Mouse (Mus musculus) forebrain, embryonic 13.5 days (tissue): Measurements from ENCODE around the gene Map3k3. TPM values are rescaled to one million over a fixed set of nuclear protein-coding genes. Genes with fewer than 3 reads are reported as not detected.
A peak's percentile ranks its signal among the peaks of the same experiment; 100 is the strongest.

ENCODE experiments used
- ATAC-seq: fragments of 200-750 bp; cut with Nextera tagmentation; 2 replicates; pipeline ENCODE4 v1.8.0; 2017
- H3K27ac ChIP-seq: fragments of 300-500 bp; sonication (generic); 2 replicates; pipeline ENCODE4 v1.5.1; 2015; ENCODE audit warnings: inconsistent platforms, mild to moderate bottlenecking, moderate library complexity
- H3K27me3 ChIP-seq: fragments of 300-500 bp; sonication (generic); 2 replicates; pipeline ENCODE4 v1.6.1; 2015; ENCODE audit warnings: mild to moderate bottlenecking, inconsistent platforms
- H3K36me3 ChIP-seq: fragments of 300-500 bp; sonication (generic); 2 replicates; pipeline ENCODE4 v1.6.1; 2015; ENCODE audit warnings: mild to moderate bottlenecking, inconsistent platforms; ENCODE audit not compliant: poor library complexity, severe bottlenecking
- H3K4me1 ChIP-seq: fragments of 300-500 bp; sonication (generic); 2 replicates; pipeline ENCODE4 v1.6.1; 2015; ENCODE audit warnings: inconsistent platforms
- H3K4me2 ChIP-seq: fragments of 300-500 bp; sonication (generic); 2 replicates; pipeline ENCODE4 v1.6.1; 2015; ENCODE audit warnings: inconsistent platforms, mild to moderate bottlenecking, moderate library complexity
- H3K4me3 ChIP-seq: fragments of 300-500 bp; sonication (generic); 2 replicates; pipeline ENCODE4 v1.5.1; 2015; ENCODE audit warnings: mild to moderate bottlenecking, inconsistent platforms
- H3K9ac ChIP-seq: fragments of 300-500 bp; sonication (generic); 2 replicates; pipeline ENCODE4 v1.6.1; 2015; ENCODE audit warnings: mild to moderate bottlenecking, inconsistent platforms
- H3K9me3 ChIP-seq: fragments of 300-500 bp; sonication (generic); replicated peaks from 2 replicates; pipeline ENCODE4 v1.6.1; 2016; ENCODE audit warnings: inconsistent platforms
- WGBS: fragments of 180-500 bp; shearing (Covaris S2); methylation state at CpG from one replicate; pipeline ENCODE4 v1.1.7; 2015; 5-methylcytosine and 5-hydroxymethylcytosine counted together
- polyA plus RNA-seq: library from polyadenylated mRNA; unstranded; fragments of >200 nt; fragmentation: Nextera tagmentation; extraction: Ambion mirVana; gene quantifications from 2 replicates; pipeline ENCODE4 v1.2.1, GENCODE M21; 2015

Gene Map3k3
- polyA plus RNA-seq, result 9.5 and 11.9 TPM in 2 replicates

DNA sequence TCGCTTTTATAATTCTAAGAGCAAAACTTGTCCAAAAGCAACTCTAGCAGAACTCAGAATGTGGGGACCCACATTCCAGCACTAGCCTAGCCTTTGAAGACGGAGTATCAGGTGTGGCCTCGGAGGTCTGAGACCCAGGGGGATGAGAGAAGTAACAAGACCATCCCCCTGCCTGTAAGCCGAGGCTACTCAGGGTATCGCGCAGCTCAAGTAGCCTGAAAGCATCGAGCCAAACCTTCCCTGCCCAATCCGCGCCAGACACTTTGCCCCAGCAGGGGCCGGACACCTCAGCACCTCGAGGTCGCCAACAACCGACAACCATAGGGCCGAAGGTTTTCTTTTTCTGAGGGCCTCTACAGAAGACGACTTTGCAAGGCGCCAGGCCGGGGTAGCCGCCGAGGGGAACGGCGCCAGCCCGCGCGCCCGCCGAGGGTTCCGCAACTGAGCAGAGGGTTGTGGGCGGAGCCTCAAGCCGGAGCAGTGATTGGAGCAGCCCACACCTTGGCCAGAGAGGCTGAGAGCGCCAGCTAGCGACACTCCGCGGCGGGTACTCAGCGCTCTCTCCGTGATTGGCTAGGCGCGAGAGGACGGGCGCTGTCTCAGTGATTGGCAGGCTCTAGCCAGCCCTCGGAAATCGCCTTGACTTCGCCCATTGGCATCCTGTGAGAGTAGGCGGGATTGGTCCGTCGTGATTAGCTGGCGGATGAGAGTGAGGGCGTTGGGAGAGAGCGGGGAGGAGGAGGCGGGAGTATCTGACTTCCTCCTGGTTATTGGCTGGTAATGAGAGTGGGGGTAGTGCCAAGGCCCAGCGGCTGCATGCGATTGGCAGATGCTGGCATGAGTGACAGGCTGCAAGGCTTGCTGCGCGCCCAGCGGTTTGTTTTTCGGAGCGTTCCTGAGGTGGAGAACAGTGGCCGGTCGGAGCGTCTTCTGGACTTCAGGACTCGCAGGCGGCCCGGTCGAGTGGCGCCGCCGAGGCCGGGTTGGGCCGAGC lies at the start of gene Map3k3:
Map3k3 (plus strand) TSS at position 906 of the 994 bp plus-strand sequence.
- no peaks in the 10 kb centered on the region for H3K36me3 ChIP-seq
- H3K4me2 ChIP-seq, result peak within 1 kb of the TSS; percentile 76
- under 1% methylated on average over 68 of the region's 69 CpGs for WGBS
- H3K27me3 ChIP-seq, result no peaks in the 10 kb centered on the region
- peak within 1 kb of the TSS; percentile 98 for H3K27ac ChIP-seq
- peak; percentile 99 for ATAC-seq
- peak within 1 kb of the TSS; percentile 81 for H3K4me3 ChIP-seq
- peak within 1 kb of the TSS; percentile 84 for H3K9ac ChIP-seq
- no peaks in the 10 kb centered on the region for H3K9me3 ChIP-seq
- H3K4me1 ChIP-seq, result peaks cover 19% of the 10 kb centered on the region

DNA sequence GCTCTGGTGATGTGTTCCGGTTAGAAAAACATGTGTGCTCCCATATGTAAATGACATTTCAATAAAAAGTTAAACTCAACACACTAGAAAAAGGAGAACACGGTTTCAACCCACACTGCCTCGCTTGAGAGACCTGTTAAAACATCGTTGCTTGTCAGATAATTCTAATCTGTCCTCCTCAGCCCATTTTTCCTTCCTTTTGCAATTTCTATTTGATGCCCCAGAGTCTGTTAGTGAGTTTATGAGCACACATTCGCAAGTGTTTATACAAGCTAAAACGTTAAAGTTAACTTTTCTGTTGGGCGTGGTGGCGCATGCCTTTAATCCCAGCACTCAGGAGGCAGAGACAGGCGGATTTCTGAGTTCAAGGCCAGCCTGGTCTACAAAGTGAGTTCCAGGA lies 49.4 kb upstream of the Map3k3 start:
- H3K9ac ChIP-seq, result no peak overlapping the region
- ATAC-seq, result no peak
- no peak overlapping the region for H3K27ac ChIP-seq
- no peaks in the 10 kb centered on the region for H3K36me3 ChIP-seq
- H3K9me3 ChIP-seq, result no peaks in the 10 kb centered on the region
- 91% methylated on average over 9 of the region's 9 CpGs for WGBS
- peaks cover 27% of the 10 kb centered on the region for H3K4me1 ChIP-seq
- no peak overlapping the region for H3K4me3 ChIP-seq
- H3K4me2 ChIP-seq, result no peak overlapping the region
- no peaks in the 10 kb centered on the region for H3K27me3 ChIP-seq

DNA sequence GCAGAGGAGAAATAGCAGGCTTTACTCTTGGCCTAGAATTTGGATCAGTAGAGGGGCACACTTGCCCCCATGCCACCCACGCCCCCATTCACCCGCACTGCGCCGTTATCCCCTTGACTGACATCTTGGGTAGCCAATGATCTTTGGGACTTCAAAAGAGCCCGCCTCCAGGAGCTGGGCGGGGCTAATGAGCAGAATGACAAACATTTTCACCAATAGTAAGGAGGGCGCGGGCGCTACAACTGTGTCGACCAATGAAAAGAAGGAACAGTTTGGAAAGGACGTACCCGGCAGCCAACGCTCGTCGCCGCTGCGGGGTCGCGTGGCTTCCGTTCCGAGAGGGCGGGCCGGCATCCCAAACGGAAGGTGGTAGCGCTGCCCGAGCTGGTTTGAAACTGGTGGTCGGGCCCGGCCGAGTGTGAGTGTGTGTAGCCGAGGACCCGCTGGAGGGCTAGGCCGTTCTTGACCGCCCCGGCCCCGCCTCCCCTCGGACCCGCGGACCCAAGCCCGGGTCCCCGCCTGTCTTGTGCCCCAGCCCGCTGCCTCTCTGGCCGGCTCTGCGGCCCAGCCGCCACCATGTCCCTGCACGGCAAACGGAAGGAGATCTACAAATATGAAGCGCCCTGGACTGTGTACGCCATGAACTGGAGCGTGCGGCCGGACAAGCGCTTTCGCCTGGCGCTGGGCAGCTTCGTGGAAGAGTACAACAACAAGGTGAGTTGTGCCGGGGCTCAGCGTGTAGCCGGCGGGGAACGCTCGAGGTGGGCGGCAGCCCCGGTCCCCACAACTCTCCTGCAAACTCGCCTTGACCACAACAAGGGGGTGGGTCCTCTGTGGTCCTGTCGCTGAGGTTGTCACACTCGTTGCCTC lies 47.6 kb upstream of the Map3k3 start, which contains the start of gene Dcaf7:
Dcaf7 (plus strand) TSS at position 325 of the 870 bp plus-strand sequence.
- H3K9me3 ChIP-seq, result no peaks in the 10 kb centered on the region
- peak within 1 kb of the TSS; percentile 90 for H3K9ac ChIP-seq
- peak within 1 kb of the TSS; percentile 86 for H3K27ac ChIP-seq
- WGBS, result under 1% methylated on average over 65 of the region's 66 CpGs
- peaks cover 27% of the 10 kb centered on the region for H3K4me1 ChIP-seq
- peak; percentile 98 for ATAC-seq
- H3K27me3 ChIP-seq, result no peaks in the 10 kb centered on the region
- peak within 1 kb of the TSS; percentile 81 for H3K4me2 ChIP-seq
- no peaks in the 10 kb centered on the region for H3K36me3 ChIP-seq
- peak within 1 kb of the TSS; percentile 92 for H3K4me3 ChIP-seq

DNA sequence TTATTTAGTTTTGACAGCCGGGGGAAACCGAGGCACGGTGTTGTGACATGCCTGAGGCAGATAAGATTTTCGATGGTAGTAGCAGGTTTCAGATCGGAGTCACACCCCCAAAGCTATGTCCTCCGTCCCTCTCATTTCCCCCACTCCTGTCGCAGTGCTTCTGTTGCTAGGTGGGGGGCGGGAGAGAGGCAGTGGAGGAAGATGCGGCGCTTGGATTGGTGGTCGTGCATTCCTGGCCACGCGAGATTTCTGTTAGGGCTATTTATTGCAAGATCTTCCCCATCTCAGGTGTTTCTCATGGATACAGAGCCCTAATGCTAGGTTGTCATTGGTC lies 47.0 kb upstream of the Map3k3 start:
- peak overlapping the region; percentile 92 for H3K4me3 ChIP-seq
- H3K36me3 ChIP-seq, result no peaks in the 10 kb centered on the region
- ATAC-seq, result peak; percentile 7
- H3K9me3 ChIP-seq, result no peaks in the 10 kb centered on the region
- peak overlapping the region; percentile 90 for H3K9ac ChIP-seq
- no peaks in the 10 kb centered on the region for H3K27me3 ChIP-seq
- peak overlapping the region; percentile 86 for H3K27ac ChIP-seq
- peak overlapping the region; percentile 81 for H3K4me2 ChIP-seq
- H3K4me1 ChIP-seq, result peaks cover 27% of the 10 kb centered on the region
- WGBS, result 0% methylated on average over 13 of the region's 13 CpGs

DNA sequence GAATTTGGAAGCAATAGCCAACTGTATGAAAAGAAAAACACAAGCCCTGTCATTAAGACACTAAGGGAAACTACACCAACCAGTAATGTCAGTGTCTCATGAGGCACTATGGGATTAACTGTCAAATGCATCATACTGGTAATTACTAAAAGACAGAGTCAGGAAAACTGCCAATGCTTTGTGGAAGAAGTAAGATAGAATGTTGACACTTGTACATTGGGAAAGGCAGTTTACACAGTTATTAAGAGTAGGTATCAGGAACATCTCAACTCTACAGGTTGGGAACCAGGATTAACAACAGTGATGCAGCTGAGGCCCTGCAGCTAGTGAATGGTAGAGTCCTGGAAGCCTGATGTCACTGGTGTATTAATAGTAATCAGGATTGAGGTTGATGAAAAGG lies 40.1 kb upstream of the Map3k3 start:
- Histone ChIP-seq H3K36me3 (peaks cover 27% of the 10 kb centered on the region), H3K9ac (no peak overlapping the region), H3K4me2 (no peak overlapping the region), H3K9me3 (no peaks in the 10 kb centered on the region), H3K27ac (no peak overlapping the region), H3K4me3 (no peak overlapping the region), H3K4me1 (peaks cover 5% of the 10 kb centered on the region), H3K27me3 (no peaks in the 10 kb centered on the region)
- ATAC-seq, result no peak

DNA sequence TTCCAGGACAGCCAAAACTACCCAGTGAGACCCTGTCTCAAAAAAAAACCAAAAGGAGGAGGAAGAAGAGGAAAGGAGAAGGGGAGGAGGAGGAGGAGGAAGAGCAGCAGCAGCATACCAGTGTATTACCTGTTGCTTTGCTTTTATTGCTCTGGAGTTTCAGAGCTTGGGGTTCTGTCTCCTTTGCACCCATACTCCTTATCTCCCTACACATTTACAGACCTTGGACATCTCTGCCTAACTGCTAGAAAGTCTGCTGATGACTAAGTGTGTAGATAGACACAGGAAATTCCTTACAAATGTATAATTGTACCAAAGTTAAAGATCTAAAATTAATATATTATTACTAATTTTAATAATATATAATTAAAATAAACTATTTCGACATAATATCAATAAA lies 39.2 kb upstream of the Map3k3 start:
- ATAC-seq, result no peak
- H3K9me3 ChIP-seq, result no peaks in the 10 kb centered on the region
- no peak overlapping the region for H3K4me3 ChIP-seq
- H3K27ac ChIP-seq, result no peak overlapping the region
- no peaks in the 10 kb centered on the region for H3K27me3 ChIP-seq
- H3K4me1 ChIP-seq, result no peaks in the 10 kb centered on the region
- H3K9ac ChIP-seq, result no peak overlapping the region
- peaks cover 37% of the 10 kb centered on the region for H3K36me3 ChIP-seq
- no peak overlapping the region for H3K4me2 ChIP-seq
- whole genome bisulfite sequencing, result 94% methylated on average over 1 of the region's 1 CpGs

DNA sequence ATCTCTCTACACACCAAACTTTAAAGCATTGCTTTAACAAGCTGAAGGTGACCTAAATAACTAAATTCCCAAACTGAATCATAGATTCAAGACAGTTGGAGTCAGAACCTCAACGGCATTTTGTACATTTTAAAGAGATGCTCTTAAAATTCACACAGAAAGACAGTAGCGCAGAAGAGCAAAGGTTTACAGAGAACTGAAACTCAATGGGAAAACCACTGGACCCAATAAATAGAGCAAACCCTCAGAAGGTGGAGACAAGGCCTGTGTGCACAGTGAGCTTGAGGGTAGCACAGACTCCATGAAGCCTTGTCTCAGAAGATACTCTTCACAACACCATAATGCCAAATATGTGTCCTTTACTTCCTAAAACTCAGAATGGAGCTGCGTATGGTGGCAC lies 38.6 kb upstream of the Map3k3 start:
- H3K4me3 ChIP-seq, result no peak overlapping the region
- no peak overlapping the region for H3K9ac ChIP-seq
- no peaks in the 10 kb centered on the region for H3K27me3 ChIP-seq
- no peak overlapping the region for H3K4me2 ChIP-seq
- 93% methylated on average over 3 of the region's 3 CpGs for WGBS
- H3K27ac ChIP-seq, result no peak overlapping the region
- H3K36me3 ChIP-seq, result peaks cover 42% of the 10 kb centered on the region
- H3K9me3 ChIP-seq, result no peaks in the 10 kb centered on the region
- ATAC-seq, result no peak
- H3K4me1 ChIP-seq, result no peaks in the 10 kb centered on the region

DNA sequence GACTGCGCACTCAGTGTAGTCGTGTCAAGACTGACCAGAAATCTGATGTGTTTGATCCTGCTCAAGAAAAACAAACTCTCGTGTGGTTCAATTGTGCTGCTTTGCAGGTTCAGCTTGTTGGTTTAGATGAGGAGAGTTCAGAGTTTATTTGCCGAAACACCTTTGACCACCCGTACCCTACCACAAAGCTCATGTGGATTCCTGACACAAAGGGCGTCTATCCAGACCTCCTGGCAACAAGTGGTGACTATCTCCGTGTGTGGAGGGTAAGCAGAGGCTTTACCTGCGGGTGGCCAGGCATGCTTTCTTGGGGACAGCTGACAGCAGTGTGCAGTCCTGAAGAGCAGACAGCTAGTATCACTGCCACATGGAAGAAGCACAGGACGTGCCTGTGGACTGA lies 37.8 kb upstream of the Map3k3 start:
- H3K27me3 ChIP-seq, result no peaks in the 10 kb centered on the region
- H3K9ac ChIP-seq, result no peak overlapping the region
- H3K4me3 ChIP-seq, result no peak overlapping the region
- H3K4me2 ChIP-seq, result no peak overlapping the region
- H3K9me3 ChIP-seq, result no peaks in the 10 kb centered on the region
- 86% methylated on average over 9 of the region's 9 CpGs for WGBS
- peaks cover 50% of the 10 kb centered on the region for H3K36me3 ChIP-seq
- H3K4me1 ChIP-seq, result no peaks in the 10 kb centered on the region
- no peak for ATAC-seq
- no peak overlapping the region for H3K27ac ChIP-seq

DNA sequence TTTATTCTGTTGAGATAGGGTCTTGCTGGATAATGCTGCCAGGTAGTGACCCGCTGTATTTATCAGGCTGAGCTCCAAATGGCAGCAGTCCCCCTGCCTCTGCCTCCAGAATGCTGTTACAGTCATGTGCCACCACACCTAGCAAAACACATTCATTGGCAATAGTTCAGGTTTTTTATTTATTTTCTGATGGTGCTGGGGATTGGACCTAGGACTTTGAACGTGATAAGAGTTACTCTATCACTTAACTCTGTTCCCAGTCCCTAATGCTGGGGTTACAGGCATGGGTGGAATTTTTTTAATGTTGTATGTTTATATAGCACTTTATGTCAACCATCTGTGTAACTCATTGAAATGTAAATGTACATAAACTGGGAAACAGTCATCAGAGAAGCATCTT lies 30.5 kb upstream of the Map3k3 start:
- no peak overlapping the region for H3K27ac ChIP-seq
- no peak overlapping the region for H3K4me3 ChIP-seq
- no peaks in the 10 kb centered on the region for H3K9me3 ChIP-seq
- 93% methylated on average over 2 of the region's 2 CpGs for WGBS
- H3K9ac ChIP-seq, result no peak overlapping the region
- H3K27me3 ChIP-seq, result no peaks in the 10 kb centered on the region
- H3K36me3 ChIP-seq, result peaks cover 99% of the 10 kb centered on the region
- H3K4me1 ChIP-seq, result no peaks in the 10 kb centered on the region
- no peak overlapping the region for H3K4me2 ChIP-seq
- ATAC-seq, result no peak

DNA sequence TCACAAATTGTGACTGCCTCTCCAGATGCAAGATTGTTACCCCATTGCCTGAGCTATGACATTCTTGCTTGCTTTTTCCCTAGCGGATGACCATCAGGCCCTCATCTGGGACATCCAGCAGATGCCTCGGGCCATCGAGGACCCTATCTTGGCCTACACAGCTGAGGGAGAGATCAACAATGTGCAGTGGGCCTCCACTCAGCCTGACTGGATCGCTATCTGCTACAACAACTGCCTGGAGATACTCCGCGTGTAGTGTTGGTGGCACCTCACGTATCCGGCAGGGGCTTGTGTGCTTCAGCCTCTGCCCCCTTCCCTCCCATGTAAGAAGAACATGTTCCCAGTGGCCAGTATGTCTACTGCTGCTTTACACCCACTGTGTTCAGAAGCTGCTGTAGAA lies 29.8 kb upstream of the Map3k3 start:
- Histone ChIP-seq H3K4me1 (no peaks in the 10 kb centered on the region), H3K9ac (no peak overlapping the region), H3K27ac (no peak overlapping the region), H3K27me3 (no peaks in the 10 kb centered on the region), H3K9me3 (no peaks in the 10 kb centered on the region), H3K36me3 (peaks cover 99% of the 10 kb centered on the region), H3K4me3 (no peak overlapping the region), H3K4me2 (no peak overlapping the region)
- no peak for ATAC-seq
- 97% methylated on average over 8 of the region's 8 CpGs for WGBS

DNA sequence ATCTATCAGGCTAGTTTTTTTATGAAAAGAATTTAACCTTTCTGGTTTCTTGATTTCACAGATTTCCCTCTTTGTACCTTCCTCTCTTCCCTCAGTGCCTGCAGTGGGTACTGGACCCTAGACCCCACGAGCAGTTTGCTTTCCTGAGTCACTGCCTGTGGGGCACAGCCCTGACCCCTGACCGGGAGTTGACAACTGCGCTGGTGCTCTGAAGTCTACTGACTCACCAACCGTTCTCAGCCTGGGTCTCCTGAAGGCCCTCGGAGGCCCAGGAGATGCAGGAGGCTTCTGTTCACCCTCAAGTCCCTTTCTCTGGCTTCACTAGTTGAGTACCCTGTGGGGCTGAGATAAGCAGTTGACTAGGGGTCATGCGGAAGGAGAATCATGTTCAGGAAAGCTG lies 29.1 kb upstream of the Map3k3 start:
- no peak for ATAC-seq
- WGBS, result 95% methylated on average over 6 of the region's 6 CpGs
- Histone ChIP-seq H3K27ac (no peak overlapping the region), H3K9ac (no peak overlapping the region), H3K9me3 (no peaks in the 10 kb centered on the region), H3K4me2 (no peak overlapping the region), H3K4me3 (no peak overlapping the region), H3K4me1 (no peaks in the 10 kb centered on the region), H3K36me3 (peaks cover 97% of the 10 kb centered on the region), H3K27me3 (no peaks in the 10 kb centered on the region)

DNA sequence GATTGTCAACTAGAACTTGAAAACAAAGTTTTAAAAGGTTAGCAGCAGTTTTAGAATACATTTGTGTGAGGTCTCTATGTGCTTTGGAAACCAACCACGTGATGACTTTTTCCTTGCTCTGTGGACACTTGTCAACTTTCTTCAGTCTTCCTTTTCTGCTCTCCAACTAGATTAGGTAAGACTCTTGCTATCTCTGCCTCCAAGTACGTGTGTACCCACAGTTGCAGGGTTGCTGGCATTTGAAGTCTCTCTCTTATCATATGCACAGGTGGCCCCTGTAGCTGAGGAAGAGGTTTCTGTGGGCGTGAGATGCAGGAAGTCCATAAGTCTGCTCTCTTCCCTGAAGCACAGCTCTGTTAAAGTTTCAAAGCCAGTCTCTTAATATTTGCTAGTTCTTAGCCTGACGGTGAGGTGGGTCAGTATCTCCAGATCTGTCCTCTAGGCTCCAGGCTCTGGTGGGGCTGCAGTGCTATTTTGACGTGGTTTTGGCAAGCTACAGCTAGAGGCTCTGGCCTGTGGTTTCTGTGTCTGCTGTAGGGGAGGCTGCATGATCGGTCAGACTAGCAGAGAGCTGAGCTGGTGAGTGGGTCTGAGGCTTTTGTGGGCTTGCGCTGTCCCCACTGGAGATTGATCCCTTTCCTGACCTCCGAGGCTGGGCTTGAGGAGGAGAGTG lies 27.5 kb upstream of the Map3k3 start:
- no peak overlapping the region for H3K4me3 ChIP-seq
- no peak for ATAC-seq
- H3K4me2 ChIP-seq, result no peak overlapping the region
- H3K4me1 ChIP-seq, result no peaks in the 10 kb centered on the region
- no peaks in the 10 kb centered on the region for H3K27me3 ChIP-seq
- peaks cover 81% of the 10 kb centered on the region for H3K36me3 ChIP-seq
- no peak overlapping the region for H3K9ac ChIP-seq
- no peaks in the 10 kb centered on the region for H3K9me3 ChIP-seq
- WGBS, result 93% methylated on average over 8 of the region's 8 CpGs
- no peak overlapping the region for H3K27ac ChIP-seq
